Mouse (Mus musculus): ENCODE data around the gene Scimp. TPM values are rescaled to one million over a fixed set of nuclear protein-coding genes. Genes with fewer than 3 reads are reported as not detected.
"Not testable (repeated sequence)": the region's sequence is repeated elsewhere in the genome, so short reads cannot be mapped to it uniquely, and the experiment has no call there.

Scimp gene
- polyA plus RNA-seq, 1 experiment, result 0.10 TPM

GRCm38 (mm10) chr11:70765776-70766445, 46.5 kb downstream of the Scimp start:
- peaks cover 2% of the 10 kb centered on the region for H3K36me3 ChIP-seq (ENCODE audit: control insufficient read depth, insufficient read depth)
- no peak overlapping the region for H3K4me3 ChIP-seq
- no peak overlapping the region for H3ac ChIP-seq (ENCODE audit: control insufficient read depth, insufficient read length)
- no peaks in the 10 kb centered on the region for H3K79me2 ChIP-seq (ENCODE audit: control insufficient read depth, insufficient read depth)
- no peak for TF ChIP-seq MYOG (IDR thresholded peaks at IDR 0.05; ENCODE audit: control insufficient read depth in 1 of 3, insufficient read depth in 1 of 3, insufficient read length in 2 of 3, low read depth in 2 of 3)
- TF ChIP-seq TCF3 (IDR thresholded peaks at IDR 0.05; ENCODE audit: insufficient read length, low read depth), result no peak
- no peak for TF ChIP-seq SRF (IDR thresholded peaks at IDR 0.05; ENCODE audit: control insufficient read depth, insufficient read length, low read depth)
- no peak for TF ChIP-seq USF1 (IDR thresholded peaks at IDR 0.05; ENCODE audit: low read depth)
- TF ChIP-seq MYOD1 (IDR thresholded peaks at IDR 0.05; ENCODE audit: control insufficient read depth in 1 of 3, insufficient read length in 2 of 3, low read depth in 2 of 3), result no peak
- TF ChIP-seq POLR2A (IDR thresholded peaks at IDR 0.05; ENCODE audit: insufficient read length, low read depth), result no peak
- TF ChIP-seq POLR2AphosphoS2 (IDR thresholded peaks at IDR 0.05; ENCODE audit: insufficient read length, low read depth), result no peak
- no peak for TF ChIP-seq CEBPB (IDR thresholded peaks at IDR 0.05; ENCODE audit: insufficient read depth, poor library complexity, severe bottlenecking)
- TF ChIP-seq REST (IDR thresholded peaks at IDR 0.05; ENCODE audit: insufficient read depth, insufficient read length), result no peak
- TF ChIP-seq MAX (IDR thresholded peaks at IDR 0.05; ENCODE audit: low read depth), result no peak
- no peak for TF ChIP-seq TCF12 (IDR thresholded peaks at IDR 0.05; ENCODE audit: insufficient read depth, poor library complexity, severe bottlenecking)
- no peak for TF ChIP-seq E2F4 (IDR thresholded peaks at IDR 0.05; ENCODE audit: insufficient read depth)
- H3K27me3 ChIP-seq (ENCODE audit: control insufficient read depth, insufficient read depth, insufficient read length), result no peaks in the 10 kb centered on the region
- peak overlapping the region; percentile 97 for H3K4me2 ChIP-seq (ENCODE audit: low read depth)

GRCm38 (mm10) chr11:70763936-70764808, 48.2 kb downstream of the Scimp start, which contains the start of gene Zfp3:
Zfp3 (plus strand) TSS chr11:70764209.
- H3K36me3 ChIP-seq (ENCODE audit: control insufficient read depth, insufficient read depth), result no peaks in the 10 kb centered on the region
- H3K27me3 ChIP-seq (ENCODE audit: control insufficient read depth, insufficient read depth, insufficient read length), result no peaks in the 10 kb centered on the region
- H3K4me3 ChIP-seq, result peak within 1 kb of the TSS; percentile 48
- H3K79me2 ChIP-seq (ENCODE audit: control insufficient read depth, insufficient read depth), result no peaks in the 10 kb centered on the region
- TF ChIP-seq MAX (IDR thresholded peaks at IDR 0.05; ENCODE audit: low read depth), result no peak
- TF ChIP-seq POLR2A (IDR thresholded peaks at IDR 0.05; ENCODE audit: insufficient read length, low read depth), result peak; percentile 78
- peak; percentile 54 to 99 (median 98) for TF ChIP-seq MYOG (IDR thresholded peaks at IDR 0.05; ENCODE audit: control insufficient read depth in 1 of 3, insufficient read depth in 1 of 3, insufficient read length in 2 of 3, low read depth in 2 of 3)
- peak; percentile 87 for TF ChIP-seq TCF3 (IDR thresholded peaks at IDR 0.05; ENCODE audit: insufficient read length, low read depth)
- TF ChIP-seq MYOD1 (IDR thresholded peaks at IDR 0.05; ENCODE audit: control insufficient read depth in 1 of 3, insufficient read length in 2 of 3, low read depth in 2 of 3), result peak in 2 of 3 experiments; percentile 99 to 100
- TF ChIP-seq SRF (IDR thresholded peaks at IDR 0.05; ENCODE audit: control insufficient read depth, insufficient read length, low read depth), result peak; percentile 24
- no peak for TF ChIP-seq USF1 (IDR thresholded peaks at IDR 0.05; ENCODE audit: low read depth)
- no peak for TF ChIP-seq REST (IDR thresholded peaks at IDR 0.05; ENCODE audit: insufficient read depth, insufficient read length)
- no peak for TF ChIP-seq CEBPB (IDR thresholded peaks at IDR 0.05; ENCODE audit: insufficient read depth, poor library complexity, severe bottlenecking)
- peak; percentile 67 for TF ChIP-seq POLR2AphosphoS2 (IDR thresholded peaks at IDR 0.05; ENCODE audit: insufficient read length, low read depth)
- no peak for TF ChIP-seq E2F4 (IDR thresholded peaks at IDR 0.05; ENCODE audit: insufficient read depth)
- peak; percentile 71 for TF ChIP-seq TCF12 (IDR thresholded peaks at IDR 0.05; ENCODE audit: insufficient read depth, poor library complexity, severe bottlenecking)
- peak within 1 kb of the TSS; percentile 12 for H3ac ChIP-seq (ENCODE audit: control insufficient read depth, insufficient read length)
- H3K4me2 ChIP-seq (ENCODE audit: low read depth), result peak within 1 kb of the TSS; percentile 97

- Histone ChIP-seq H3K27me3 (ENCODE audit: control insufficient read depth, insufficient read depth, insufficient read length) (no peaks in the 10 kb centered on the region), H3K4me3 (peak overlapping the region; percentile 48), H3ac (ENCODE audit: control insufficient read depth, insufficient read length) (peak overlapping the region; percentile 12), H3K4me2 (ENCODE audit: low read depth) (peak overlapping the region; percentile 97), H3K36me3 (ENCODE audit: control insufficient read depth, insufficient read depth) (no peaks in the 10 kb centered on the region), H3K79me2 (ENCODE audit: control insufficient read depth, insufficient read depth) (no peaks in the 10 kb centered on the region)
- TF ChIP-seq E2F4 (IDR thresholded peaks at IDR 0.05; ENCODE audit: insufficient read depth) (no peak), MAX (IDR thresholded peaks at IDR 0.05; ENCODE audit: low read depth) (no peak), USF1 (IDR thresholded peaks at IDR 0.05; ENCODE audit: low read depth) (no peak), MYOG (IDR thresholded peaks at IDR 0.05; ENCODE audit: control insufficient read depth in 1 of 3, insufficient read depth in 1 of 3, insufficient read length in 2 of 3, low read depth in 2 of 3) (no peak), TCF3 (IDR thresholded peaks at IDR 0.05; ENCODE audit: insufficient read length, low read depth) (no peak), POLR2AphosphoS2 (IDR thresholded peaks at IDR 0.05; ENCODE audit: insufficient read length, low read depth) (no peak), MYOD1 (IDR thresholded peaks at IDR 0.05; ENCODE audit: control insufficient read depth in 1 of 3, insufficient read length in 2 of 3, low read depth in 2 of 3) (no peak), REST (IDR thresholded peaks at IDR 0.05; ENCODE audit: insufficient read depth, insufficient read length) (no peak), TCF12 (IDR thresholded peaks at IDR 0.05; ENCODE audit: insufficient read depth, poor library complexity, severe bottlenecking) (no peak), CEBPB (IDR thresholded peaks at IDR 0.05; ENCODE audit: insufficient read depth, poor library complexity, severe bottlenecking) (no peak), POLR2A (IDR thresholded peaks at IDR 0.05; ENCODE audit: insufficient read length, low read depth) (no peak), SRF (IDR thresholded peaks at IDR 0.05; ENCODE audit: control insufficient read depth, insufficient read length, low read depth) (no peak)
Measured at GRCm38 (mm10) chr11:70763582-70763935, 48.8 kb downstream of the Scimp start.

- no peaks in the 10 kb centered on the region for H3K36me3 ChIP-seq (ENCODE audit: control insufficient read depth, insufficient read depth)
Measured at GRCm38 (mm10) chr11:70762641-70763040, 49.7 kb downstream of the Scimp start.

GRCm38 (mm10) chr11:70760446-70760845, 51.9 kb downstream of the Scimp start:
- H3K4me2 ChIP-seq (ENCODE audit: low read depth); H3K27me3 ChIP-seq (ENCODE audit: control insufficient read depth, insufficient read depth, insufficient read length); H3K4me3 ChIP-seq; H3K79me2 ChIP-seq (ENCODE audit: control insufficient read depth, insufficient read depth); H3ac ChIP-seq (ENCODE audit: control insufficient read depth, insufficient read length); H3K36me3 ChIP-seq (ENCODE audit: control insufficient read depth, insufficient read depth): not testable (repeated sequence)

More at GRCm38 (mm10) chr11:70762641-70763040, 49.7 kb downstream of the Scimp start:
- TF ChIP-seq USF1 (IDR thresholded peaks at IDR 0.05; ENCODE audit: low read depth) (no peak), TCF3 (IDR thresholded peaks at IDR 0.05; ENCODE audit: insufficient read length, low read depth) (no peak), CEBPB (IDR thresholded peaks at IDR 0.05; ENCODE audit: insufficient read depth, poor library complexity, severe bottlenecking) (no peak), E2F4 (IDR thresholded peaks at IDR 0.05; ENCODE audit: insufficient read depth) (no peak), POLR2A (IDR thresholded peaks at IDR 0.05; ENCODE audit: insufficient read length, low read depth) (no peak), MYOD1 (IDR thresholded peaks at IDR 0.05; ENCODE audit: control insufficient read depth in 1 of 3, insufficient read length in 2 of 3, low read depth in 2 of 3) (no peak), TCF12 (IDR thresholded peaks at IDR 0.05; ENCODE audit: insufficient read depth, poor library complexity, severe bottlenecking) (no peak), MAX (IDR thresholded peaks at IDR 0.05; ENCODE audit: low read depth) (no peak)
- no peak overlapping the region for H3K4me2 ChIP-seq (ENCODE audit: low read depth)
- H3K4me3 ChIP-seq, result no peak overlapping the region
- no peaks in the 10 kb centered on the region for H3K27me3 ChIP-seq (ENCODE audit: control insufficient read depth, insufficient read depth, insufficient read length)
- no peaks in the 10 kb centered on the region for H3K79me2 ChIP-seq (ENCODE audit: control insufficient read depth, insufficient read depth)
- no peak overlapping the region for H3ac ChIP-seq (ENCODE audit: control insufficient read depth, insufficient read length)
